20 mouse cellular contexts compared by ENCODE assay signal in the genomic region with DNA sequence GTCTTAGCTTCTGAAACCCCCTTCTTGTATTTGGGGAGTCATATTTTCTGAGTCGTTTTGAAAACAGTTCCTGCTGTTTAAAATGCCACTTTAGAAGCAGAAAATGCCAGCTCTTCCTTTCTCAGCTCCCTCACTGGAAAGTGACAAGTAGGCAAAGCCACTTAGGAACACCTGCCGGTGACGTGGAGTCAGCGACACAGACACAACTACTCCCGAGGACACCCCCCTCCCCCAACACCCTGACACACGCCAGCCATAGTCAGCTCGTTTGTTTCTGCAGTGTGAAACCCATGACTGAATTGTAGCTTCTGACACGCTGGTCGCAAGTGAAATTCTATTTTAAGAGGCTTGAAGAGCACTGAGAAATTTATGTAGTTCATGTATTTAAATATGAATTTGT.
DNase-seq lines count a peak whose midpoint lies in the region; ATAC-seq and TF ChIP-seq lines count a peak whose summit lies in the region.
"Had no signal": no experiment of that assay in that cellular context is flagged by ENCODE, and none has a peak within 500 bp of the region (broad histone marks: within the 10 kb centered on the region; RNA-seq: fewer than 3 reads in every experiment).

No protein-coding gene starts in this region.

- H3K4me1 ChIP-seq in heart, embryonic 14.5 days (ENCODE audit: control insufficient read depth in 2 of 2, insufficient read depth in 2 of 2, low read length in 2 of 2), result peaks cover 14 to 28% of the 10 kb centered on the region in 2 experiments
- H3K4me1 ChIP-seq: hindbrain, embryonic 15.5 days; liver, embryonic 13.5 days had no signal

- no peak for ATAC-seq in heart, embryonic 14.5 days (ENCODE audit: insufficient number of reproducible peaks, insufficient read depth, low FRiP score, low read depth)
- ATAC-seq: intestine, embryonic 16.5 days had no signal

- no peak for DNase-seq in heart, adult 18-20 months
- DNase-seq in left cerebral cortex, adult 2 months (ENCODE audit: extremely low spot score in 1 of 2, low spot score in 2 of 2), result peak; percentile 37 to 49
- DNase-seq in left cerebral cortex, postnatal 4 days, result no peak
- peak; percentile 54 to 67 for DNase-seq in frontal cortex, adult 2 months (ENCODE audit: extremely low spot score in 1 of 2, low spot score in 1 of 2)
- peak; percentile 65 to 74 for DNase-seq in right cerebral cortex, postnatal 10 days (ENCODE audit: low spot score in 2 of 2)
- no peak for DNase-seq in kidney, postnatal 4 days
- no peak for DNase-seq in cerebellum, adult 8-10 months
- DNase-seq: adrenal gland, adult 2 months; cerebellum, adult 9-10 months; heart, adult 2 months; layer of hippocampus, postnatal 36 days; liver, embryonic 13.5 days; lung, embryonic 14.5 days; lung, postnatal 36 days; thymus, adult 2 months had no signal

- no peak overlapping the region for H3K4me3 ChIP-seq in heart, embryonic 14.5 days (ENCODE audit: control insufficient read depth in 1 of 2, insufficient read depth in 1 of 2, low read depth in 1 of 2, low read length in 2 of 2)
- H3K4me3 ChIP-seq in left cerebral cortex, adult 2 months, result no peak overlapping the region
- H3K4me3 ChIP-seq: forebrain, embryonic 12.5 days; heart, adult 2 months; hindbrain, embryonic 15.5 days; limb, embryonic 13.5 days; liver, embryonic 13.5 days had no signal

- 0 out of 2 replicates have a peak, but pooled peaks cover 3% of the 10 kb centered on the region for H3K9me3 ChIP-seq in heart, embryonic 14.5 days (ENCODE audit: control insufficient read depth, low read length)
- H3K9me3 ChIP-seq: forebrain, embryonic 12.5 days; hindbrain, embryonic 15.5 days; limb, embryonic 13.5 days; liver, embryonic 13.5 days had no signal

- H3K4me2 ChIP-seq in heart, embryonic 14.5 days (ENCODE audit: low read length), result peak overlapping the region; percentile 35
- H3K4me2 ChIP-seq: forebrain, embryonic 12.5 days; hindbrain, embryonic 15.5 days; limb, embryonic 13.5 days; liver, embryonic 13.5 days; lung, embryonic 14.5 days had no signal

- intact Hi-C loops in left cerebral cortex, adult 2 months (cut with DNase I), result loop anchor here (5.0 kb wide), 1 partner anchor 59 kb away; no protein-coding TSS in a partner anchor
- intact Hi-C loops in left cerebral cortex, postnatal 4 days (cut with DNase I), result no loop called here

- no peak overlapping the region for H3K27ac ChIP-seq in heart, embryonic 14.5 days (replicated peaks in 1 of 2; ENCODE audit: control insufficient read depth in 1 of 2, insufficient read depth in 1 of 2, low read depth in 2 of 2, low read length in 2 of 2)
- H3K27ac ChIP-seq in left cerebral cortex, adult 2 months, result peak overlapping the region; percentile 72
- H3K27ac ChIP-seq: forebrain, embryonic 12.5 days; heart, adult 2 months; hindbrain, embryonic 15.5 days; limb, embryonic 13.5 days; liver, embryonic 13.5 days had no signal

- H3K27me3 ChIP-seq in heart, embryonic 14.5 days (ENCODE audit: control insufficient read depth, insufficient read depth, low read length), result no peaks in the 10 kb centered on the region
- H3K27me3 ChIP-seq: forebrain, embryonic 12.5 days; hindbrain, embryonic 15.5 days; limb, embryonic 13.5 days had no signal

- no peak overlapping the region for H3K9ac ChIP-seq in heart, embryonic 14.5 days (ENCODE audit: low read length)
- H3K9ac ChIP-seq: forebrain, embryonic 12.5 days; hindbrain, embryonic 15.5 days; limb, embryonic 13.5 days; liver, embryonic 13.5 days; lung, embryonic 14.5 days had no signal

- H3K36me3 ChIP-seq in heart, embryonic 14.5 days (ENCODE audit: control insufficient read depth, insufficient read depth, low read length), result no peaks in the 10 kb centered on the region
- H3K36me3 ChIP-seq: forebrain, embryonic 12.5 days; hindbrain, embryonic 15.5 days; limb, embryonic 13.5 days; liver, embryonic 13.5 days had no signal

- 36% methylated on average over 9 of the region's 9 CpGs for WGBS in heart, embryonic 14.5 days

- TF ChIP-seq CTCF in left cerebral cortex, adult 2 months (IDR thresholded peaks at IDR 0.05), result no peak

Comparison
In these comparisons a context has a peak if more than half of its experiments do, and no peak if none do; other contexts are left out.
1. DNase-seq: peak in left cerebral cortex, adult 2 months (2 of 2), frontal cortex, adult 2 months (2 of 2) and right cerebral cortex, postnatal 10 days (2 of 2); none in heart, adult 18-20 months (0 of 2), left cerebral cortex, postnatal 4 days (single experiment), kidney, postnatal 4 days (0 of 2) and cerebellum, adult 8-10 months (single experiment).